Comparison of ENCODE assay signal across 7 mouse cellular contexts in the genomic region with DNA sequence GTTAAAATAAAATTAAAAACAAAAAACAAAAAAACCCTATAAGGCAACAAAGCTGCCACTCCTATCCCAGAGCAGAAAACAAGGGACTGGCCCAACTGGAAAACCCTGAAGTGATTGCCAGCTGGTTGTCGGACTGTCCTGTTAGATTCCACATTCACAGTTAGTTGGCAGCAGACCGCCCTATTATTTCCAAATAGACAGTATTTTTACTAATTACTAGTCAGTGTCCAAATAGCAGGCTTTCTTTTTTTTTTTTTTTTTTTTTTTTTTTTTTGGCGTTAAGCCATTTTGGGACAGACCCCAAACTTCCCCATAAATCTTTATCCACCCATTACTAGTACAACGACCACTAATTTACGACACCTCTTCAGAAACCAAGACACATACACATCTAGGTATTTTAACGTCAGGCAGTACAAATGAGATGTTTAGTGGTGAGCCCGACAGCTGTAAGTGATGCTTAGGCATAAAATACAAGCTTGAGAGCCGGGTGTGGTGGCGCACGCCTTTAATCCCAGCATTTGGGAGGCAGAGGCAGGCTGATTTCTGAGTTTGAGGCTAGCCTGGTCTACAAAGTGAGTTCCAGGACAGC. TPM values are rescaled to one million over a fixed set of nuclear protein-coding genes. Genes with fewer than 3 reads are reported as not detected.
DNase-seq lines count a peak whose midpoint lies in the region; ATAC-seq and TF ChIP-seq lines count a peak whose summit lies in the region.

No protein-coding gene starts in this region.

- no peak overlapping the region for H3K27ac ChIP-seq in neural tube, embryonic 11.5 days (ENCODE audit: low read depth, low read length)
- H3K27ac ChIP-seq in forebrain, embryonic 15.5 days (replicated peaks) = peak overlapping the region; percentile 57; the same call in 1 of the 2 replicates
- no peak overlapping the region for H3K27ac ChIP-seq in limb, embryonic 11.5 days (replicated peaks; ENCODE audit: low read depth, low read length)
- peak overlapping the region; percentile 77 for H3K27ac ChIP-seq in small intestine, adult 2 months (ENCODE audit: insufficient read depth, low read depth, low read length)

- H3K36me3 ChIP-seq in neural tube, embryonic 11.5 days (ENCODE audit: control insufficient read depth, insufficient read depth, low read length) = no peaks in the 10 kb centered on the region
- H3K36me3 ChIP-seq in forebrain, embryonic 15.5 days = no peaks in the 10 kb centered on the region
- no peaks in the 10 kb centered on the region for H3K36me3 ChIP-seq in limb, embryonic 11.5 days (ENCODE audit: control insufficient read depth, insufficient read depth, low read length)
- H3K36me3 ChIP-seq in small intestine, adult 2 months (ENCODE audit: control insufficient read depth, insufficient read depth, low read length) = no peaks in the 10 kb centered on the region

- no peak for DNase-seq in neural tube, embryonic 11.5 days (ENCODE audit: low spot score)
- no peak for DNase-seq in neural tube, embryonic 10.5 days (ENCODE audit: extremely low spot score, low spot score)
- DNase-seq in limb, embryonic 11.5 days (ENCODE audit: low spot score) = no peak
- no peak for DNase-seq in thymus, postnatal 25 days
- DNase-seq in embryo, embryonic 11 days = no peak

- H3K9ac ChIP-seq in neural tube, embryonic 11.5 days (ENCODE audit: low read length) = peak overlapping the region; percentile 69
- H3K9ac ChIP-seq in forebrain, embryonic 15.5 days (replicated peaks) = peak overlapping the region; percentile 66; the same call in 1 of the 2 replicates
- no peak overlapping the region for H3K9ac ChIP-seq in limb, embryonic 11.5 days (ENCODE audit: low read length)

- 85% methylated on average over 10 of the region's 10 CpGs for WGBS in neural tube, embryonic 11.5 days
- 66% methylated on average over 10 of the region's 10 CpGs for WGBS in forebrain, embryonic 15.5 days
- 77% methylated on average over 10 of the region's 10 CpGs for WGBS in limb, embryonic 11.5 days
- WGBS in small intestine, adult 2 months = 77% methylated on average over 10 of the region's 10 CpGs

- no peaks in the 10 kb centered on the region for H3K4me1 ChIP-seq in neural tube, embryonic 11.5 days (ENCODE audit: control insufficient read depth, insufficient read depth, low read length)
- H3K4me1 ChIP-seq in forebrain, embryonic 15.5 days = peaks cover 11% of the 10 kb centered on the region
- H3K4me1 ChIP-seq in limb, embryonic 11.5 days (ENCODE audit: control insufficient read depth, insufficient read depth, low read length) = no peaks in the 10 kb centered on the region
- peaks cover 10% of the 10 kb centered on the region; the same call in 1 of the 2 replicates for H3K4me1 ChIP-seq in small intestine, adult 2 months (ENCODE audit: control insufficient read depth, insufficient read depth, insufficient read length, low read length)

- 0 out of 2 replicates have a peak, but pooled peaks have one; percentile 13 for ATAC-seq in neural tube, embryonic 11.5 days (ENCODE audit: insufficient read depth, low FRiP score, low TSS enrichment)
- 0 out of 2 replicates have a peak, but pooled peaks have one; percentile 53 for ATAC-seq in forebrain, embryonic 15.5 days (replicated peaks)
- peak; percentile 28; the same call in 1 of the 2 replicates for ATAC-seq in limb, embryonic 11.5 days (ENCODE audit: insufficient number of reproducible peaks, low FRiP score, low TSS enrichment, low read depth)

- no peak for TF ChIP-seq POLR2A in small intestine, adult 2 months (IDR thresholded peaks at IDR 0.05; ENCODE audit: low read depth, low read length)

- no peak for TF ChIP-seq CTCF in small intestine, adult 2 months (IDR thresholded peaks at IDR 0.05; ENCODE audit: extremely low read depth, insufficient read length, insufficient replicate concordance, low read depth, low read length)

- no peaks in the 10 kb centered on the region for H3K9me3 ChIP-seq in neural tube, embryonic 11.5 days (ENCODE audit: control insufficient read depth, low read length)
- no peaks in the 10 kb centered on the region for H3K9me3 ChIP-seq in forebrain, embryonic 15.5 days
- H3K9me3 ChIP-seq in limb, embryonic 11.5 days (ENCODE audit: control insufficient read depth, low read length) = no peaks in the 10 kb centered on the region

- H3K27me3 ChIP-seq in neural tube, embryonic 11.5 days (ENCODE audit: control insufficient read depth, insufficient read depth, low read length) = no peaks in the 10 kb centered on the region
- H3K27me3 ChIP-seq in forebrain, embryonic 15.5 days = no peaks in the 10 kb centered on the region
- H3K27me3 ChIP-seq in limb, embryonic 11.5 days (ENCODE audit: control insufficient read depth, insufficient read depth, low read length) = no peaks in the 10 kb centered on the region
- no peaks in the 10 kb centered on the region for H3K27me3 ChIP-seq in small intestine, adult 2 months (ENCODE audit: control insufficient read depth, insufficient read depth, low read length)

- peak overlapping the region; percentile 71 for H3K4me3 ChIP-seq in neural tube, embryonic 11.5 days (ENCODE audit: low read depth, low read length)
- peak overlapping the region; percentile 69 for H3K4me3 ChIP-seq in forebrain, embryonic 15.5 days
- H3K4me3 ChIP-seq in limb, embryonic 11.5 days (ENCODE audit: low read depth, low read length) = peak overlapping the region; percentile 50; the same call in 1 of the 2 replicates
- H3K4me3 ChIP-seq in small intestine, adult 2 months (ENCODE audit: low read depth, low read length) = no peak overlapping the region

- H3K4me2 ChIP-seq in neural tube, embryonic 11.5 days (ENCODE audit: low read depth) = peak overlapping the region; percentile 91
- peak overlapping the region; percentile 97 for H3K4me2 ChIP-seq in forebrain, embryonic 15.5 days (replicated peaks)
- peak overlapping the region; percentile 57 for H3K4me2 ChIP-seq in limb, embryonic 11.5 days (ENCODE audit: low read depth, severe bottlenecking)

RNA-seq across cellular contexts. Expression of a gene that starts 0.6 kb away (rescaled TPM):
- polyA plus RNA-seq in neural tube, embryonic 11.5 days (2014; fragmentation: Nextera tagmentation; extraction: Ambion mirVana) = 18.7 and 22.8 TPM in 2 replicates
- polyA plus RNA-seq in forebrain, embryonic 15.5 days (2015; fragmentation: Nextera tagmentation; extraction: Ambion mirVana) = 12.3 and 12.6 TPM in 2 replicates
- 27.5 and 27.9 TPM in 2 replicates for polyA plus RNA-seq in limb, embryonic 11.5 days (2014; fragmentation: Nextera tagmentation; extraction: Ambion mirVana)
- polyA plus RNA-seq in small intestine, adult 2 months (2012; rRNA removed) = 18.9 and 47.7 TPM in 2 replicates

RNA-seq across cellular contexts. Expression of a gene that starts 48.8 kb away (rescaled TPM):
- polyA plus RNA-seq in neural tube, embryonic 11.5 days (2014; fragmentation: Nextera tagmentation; extraction: Ambion mirVana) = not detected in 2 replicates
- not detected in 2 replicates for polyA plus RNA-seq in forebrain, embryonic 15.5 days (2015; fragmentation: Nextera tagmentation; extraction: Ambion mirVana)
- not detected in 2 replicates for polyA plus RNA-seq in limb, embryonic 11.5 days (2014; fragmentation: Nextera tagmentation; extraction: Ambion mirVana)
- 8.8 and 12.4 TPM in 2 replicates for polyA plus RNA-seq in small intestine, adult 2 months (2012; rRNA removed)

RNA-seq across cellular contexts. Expression of a gene that starts 56.6 kb away (rescaled TPM):
- 6.6 and 7.6 TPM in 2 replicates for polyA plus RNA-seq in neural tube, embryonic 11.5 days (2014; fragmentation: Nextera tagmentation; extraction: Ambion mirVana)
- polyA plus RNA-seq in forebrain, embryonic 15.5 days (2015; fragmentation: Nextera tagmentation; extraction: Ambion mirVana) = 5.7 and 8.2 TPM in 2 replicates
- 5.7 and 7.0 TPM in 2 replicates for polyA plus RNA-seq in limb, embryonic 11.5 days (2014; fragmentation: Nextera tagmentation; extraction: Ambion mirVana)
- 4.6 and 6.3 TPM in 2 replicates for polyA plus RNA-seq in small intestine, adult 2 months (2012; rRNA removed)

Comparison
In these comparisons a context has a peak if more than half of its experiments do, and no peak if none do; other contexts are left out.
1. H3K27ac ChIP-seq: peak in forebrain, embryonic 15.5 days (single experiment) and small intestine, adult 2 months (single experiment); none in neural tube, embryonic 11.5 days (single experiment) and limb, embryonic 11.5 days (single experiment).
2. Peak in every context shown above with its lines, with median percentiles within 50 percentile points of each other: ATAC-seq and H3K4me2 ChIP-seq.